Mouse (Mus musculus): ENCODE results near the gene F13b. TPM values are rescaled to one million over a fixed set of nuclear protein-coding genes. Genes with fewer than 3 reads are reported as not detected.

The F13b gene
- not detected in 2 replicates for polyA plus RNA-seq (2016; fragmentation: Nextera tagmentation; extraction: Ambion mirVana)

- Histone ChIP-seq H3K4me3 (no peak within 1 kb of the TSS), H3K27me3 (replicated peaks; ENCODE audit: low read depth, poor library complexity, severe bottlenecking) (no peaks in the 10 kb centered on the region), H3K36me3 (replicated peaks) (no peaks in the 10 kb centered on the region), H3K27ac (replicated peaks) (no peak within 1 kb of the TSS), H3K4me1 (no peaks in the 10 kb centered on the region), H3K9me3 (no peaks in the 10 kb centered on the region)
- WGBS = 89% methylated on average over 3 of the region's 3 CpGs
- DNase-seq (ENCODE audit: low spot score) = no peak
These were observed at the start of gene F13b for GRCm38 (mm10) chr1:139501258-139501752. Gene F13b, plus strand, starts transcription at chr1:139501702.

- peak within 1 kb of the TSS; percentile 96 for H3K27ac ChIP-seq (replicated peaks)
- peak; percentile 93 for DNase-seq (ENCODE audit: low spot score)
- under 1% methylated on average over 65 of the region's 65 CpGs for WGBS
- H3K27me3 ChIP-seq (replicated peaks; ENCODE audit: low read depth, poor library complexity, severe bottlenecking) = no peaks in the 10 kb centered on the region
- peaks cover 23% of the 10 kb centered on the region for H3K4me1 ChIP-seq
- H3K36me3 ChIP-seq (replicated peaks) = peaks cover 28% of the 10 kb centered on the region
- peak within 1 kb of the TSS; percentile 95 for H3K4me3 ChIP-seq
- H3K9me3 ChIP-seq = no peaks in the 10 kb centered on the region
These were observed 46.9 kb upstream of the F13b start, which contains the start of gene Aspm for GRCm38 (mm10) chr1:139454340-139455225. Gene Aspm, plus strand, starts transcription at chr1:139454772.

- H3K36me3 ChIP-seq (replicated peaks) = peaks cover 33% of the 10 kb centered on the region
- H3K4me1 ChIP-seq = peaks cover 23% of the 10 kb centered on the region
- WGBS = 4% methylated on average over 17 of the region's 17 CpGs
- no peaks in the 10 kb centered on the region for H3K27me3 ChIP-seq (replicated peaks; ENCODE audit: low read depth, poor library complexity, severe bottlenecking)
- peak; percentile 59 for DNase-seq (ENCODE audit: low spot score)
- peak overlapping the region; percentile 95 for H3K4me3 ChIP-seq
- peak overlapping the region; percentile 96 for H3K27ac ChIP-seq (replicated peaks)
- no peaks in the 10 kb centered on the region for H3K9me3 ChIP-seq
These were observed 46.2 kb upstream of the F13b start for GRCm38 (mm10) chr1:139455226-139455869.

GRCm38 (mm10) chr1:139460807-139461206, 40.7 kb upstream of the F13b start:
- Histone ChIP-seq H3K4me3 (no peak overlapping the region), H3K36me3 (replicated peaks) (peaks cover 85% of the 10 kb centered on the region), H3K4me1 (peaks cover 11% of the 10 kb centered on the region), H3K9me3 (no peaks in the 10 kb centered on the region), H3K27ac (replicated peaks) (no peak overlapping the region), H3K27me3 (replicated peaks; ENCODE audit: low read depth, poor library complexity, severe bottlenecking) (no peaks in the 10 kb centered on the region)
- no peak for DNase-seq (ENCODE audit: low spot score)
- 89% methylated on average over 5 of the region's 5 CpGs for WGBS

GRCm38 (mm10) chr1:139465936-139466335, 35.6 kb upstream of the F13b start:
- Histone ChIP-seq H3K4me3 (no peak overlapping the region), H3K27me3 (replicated peaks; ENCODE audit: low read depth, poor library complexity, severe bottlenecking) (no peaks in the 10 kb centered on the region), H3K4me1 (no peaks in the 10 kb centered on the region), H3K27ac (replicated peaks) (no peak overlapping the region), H3K9me3 (no peaks in the 10 kb centered on the region), H3K36me3 (replicated peaks) (peaks cover 98% of the 10 kb centered on the region)
- no peak for DNase-seq (ENCODE audit: low spot score)
- WGBS = 92% methylated on average over 11 of the region's 11 CpGs

GRCm38 (mm10) chr1:139478898-139479297, 22.6 kb upstream of the F13b start:
- Histone ChIP-seq H3K9me3 (no peaks in the 10 kb centered on the region), H3K4me3 (no peak overlapping the region), H3K4me1 (no peaks in the 10 kb centered on the region), H3K36me3 (replicated peaks) (peaks cover 100% of the 10 kb centered on the region), H3K27me3 (replicated peaks; ENCODE audit: low read depth, poor library complexity, severe bottlenecking) (no peaks in the 10 kb centered on the region), H3K27ac (replicated peaks) (no peak overlapping the region)
- 96% methylated on average over 11 of the region's 11 CpGs for WGBS
- no peak for DNase-seq (ENCODE audit: low spot score)

GRCm38 (mm10) chr1:139480246-139480645, 21.3 kb upstream of the F13b start:
- DNase-seq (ENCODE audit: low spot score) = no peak
- Histone ChIP-seq H3K36me3 (replicated peaks) (peaks cover 98% of the 10 kb centered on the region), H3K4me3 (no peak overlapping the region), H3K27me3 (replicated peaks; ENCODE audit: low read depth, poor library complexity, severe bottlenecking) (no peaks in the 10 kb centered on the region), H3K27ac (replicated peaks) (no peak overlapping the region), H3K4me1 (no peaks in the 10 kb centered on the region), H3K9me3 (no peaks in the 10 kb centered on the region)
- 93% methylated on average over 8 of the region's 8 CpGs for WGBS

GRCm38 (mm10) chr1:139481146-139481545, 20.4 kb upstream of the F13b start:
- 94% methylated on average over 4 of the region's 4 CpGs for WGBS
- H3K27me3 ChIP-seq (replicated peaks; ENCODE audit: low read depth, poor library complexity, severe bottlenecking) = no peaks in the 10 kb centered on the region
- no peak overlapping the region for H3K27ac ChIP-seq (replicated peaks)
- no peaks in the 10 kb centered on the region for H3K4me1 ChIP-seq
- no peaks in the 10 kb centered on the region for H3K9me3 ChIP-seq
- no peak overlapping the region for H3K4me3 ChIP-seq
- peaks cover 98% of the 10 kb centered on the region for H3K36me3 ChIP-seq (replicated peaks)
- no peak for DNase-seq (ENCODE audit: low spot score)

- Histone ChIP-seq H3K4me1 (no peaks in the 10 kb centered on the region), H3K27me3 (replicated peaks; ENCODE audit: low read depth, poor library complexity, severe bottlenecking) (no peaks in the 10 kb centered on the region), H3K9me3 (no peaks in the 10 kb centered on the region), H3K36me3 (replicated peaks) (peaks cover 62% of the 10 kb centered on the region), H3K27ac (replicated peaks) (no peak overlapping the region), H3K4me3 (no peak overlapping the region)
- WGBS = 81% methylated on average over 3 of the region's 3 CpGs
- DNase-seq (ENCODE audit: low spot score) = no peak
These were observed 6.9 kb upstream of the F13b start for GRCm38 (mm10) chr1:139494630-139495029.

- no peaks in the 10 kb centered on the region for H3K27me3 ChIP-seq (replicated peaks; ENCODE audit: low read depth, poor library complexity, severe bottlenecking)
- no peak for DNase-seq (ENCODE audit: low spot score)
- H3K4me1 ChIP-seq = no peaks in the 10 kb centered on the region
- no peak overlapping the region for H3K4me3 ChIP-seq
- peaks cover 54% of the 10 kb centered on the region for H3K36me3 ChIP-seq (replicated peaks)
- H3K9me3 ChIP-seq = no peaks in the 10 kb centered on the region
- 82% methylated on average over 2 of the region's 2 CpGs for WGBS
- no peak overlapping the region for H3K27ac ChIP-seq (replicated peaks)
These were observed 6.1 kb upstream of the F13b start for GRCm38 (mm10) chr1:139495408-139495807.

GRCm38 (mm10) chr1:139496212-139496611, 5.3 kb upstream of the F13b start:
- Histone ChIP-seq H3K4me1 (no peaks in the 10 kb centered on the region), H3K9me3 (no peaks in the 10 kb centered on the region), H3K27me3 (replicated peaks; ENCODE audit: low read depth, poor library complexity, severe bottlenecking) (no peaks in the 10 kb centered on the region), H3K27ac (replicated peaks) (no peak overlapping the region), H3K4me3 (no peak overlapping the region), H3K36me3 (replicated peaks) (peaks cover 46% of the 10 kb centered on the region)
- no peak for DNase-seq (ENCODE audit: low spot score)
- WGBS = 88% methylated on average over 3 of the region's 3 CpGs

GRCm38 (mm10) chr1:139499751-139500150, 1.8 kb upstream of the F13b start:
- H3K4me1 ChIP-seq = no peaks in the 10 kb centered on the region
- no peaks in the 10 kb centered on the region for H3K27me3 ChIP-seq (replicated peaks; ENCODE audit: low read depth, poor library complexity, severe bottlenecking)
- H3K36me3 ChIP-seq (replicated peaks) = peaks cover 11% of the 10 kb centered on the region
- DNase-seq (ENCODE audit: low spot score) = no peak
- H3K9me3 ChIP-seq = no peaks in the 10 kb centered on the region
- no peak overlapping the region for H3K4me3 ChIP-seq
- H3K27ac ChIP-seq (replicated peaks) = no peak overlapping the region

- no peaks in the 10 kb centered on the region for H3K4me1 ChIP-seq
- DNase-seq (ENCODE audit: low spot score) = no peak
- H3K9me3 ChIP-seq = no peaks in the 10 kb centered on the region
- H3K27ac ChIP-seq (replicated peaks) = no peak overlapping the region
- H3K36me3 ChIP-seq (replicated peaks) = no peaks in the 10 kb centered on the region
- no peak overlapping the region for H3K4me3 ChIP-seq
- WGBS = 91% methylated on average over 12 of the region's 12 CpGs
- H3K27me3 ChIP-seq (replicated peaks; ENCODE audit: low read depth, poor library complexity, severe bottlenecking) = no peaks in the 10 kb centered on the region
These were observed 13.1 kb downstream of the F13b start for GRCm38 (mm10) chr1:139514556-139514955.

Data from embryonic facial prominence, embryonic 10.5 days (tissue).